Mouse (Mus musculus) bone marrow macrophage, adult 2 months (primary cell): ENCODE data around the gene Kcnh2.

Experiments
- CTCF ChIP-seq: IDR thresholded peaks from 2 replicates; pipeline ENCODE4 v1.5.1; 2012; ENCODE audit warnings: low read depth, mild to moderate bottlenecking, low read length, moderate library complexity
- POLR2A ChIP-seq: IDR thresholded peaks from 2 replicates; pipeline ENCODE4 v1.6.1; 2012; ENCODE audit warnings: mild to moderate bottlenecking, low read depth, low read length, borderline replicate concordance

GRCm38 (mm10) chr5:24381988-24382387 is 30.6 kb upstream of the Kcnh2 start:
- TF ChIP-seq POLR2A: no peak
- no peak for TF ChIP-seq CTCF
